Mouse (Mus musculus) neural tube, embryonic 11.5 days (tissue): ENCODE data around the gene Nod2. TPM values are rescaled to one million over a fixed set of nuclear protein-coding genes. Genes with fewer than 3 reads are reported as not detected.

Experiments used
- ATAC-seq: fragments of 200-750 bp; cut with Nextera tagmentation; 2 replicates; pipeline ENCODE4 v1.8.0; 2017; ENCODE audit warnings: moderate number of reproducible peaks, mild to moderate bottlenecking, moderate TSS enrichment, moderate library complexity; ENCODE audit not compliant: insufficient read depth, low FRiP score, low TSS enrichment
- DNase-seq: peaks from one replicate; pipeline ENCODE4 v3.0.0-alpha.2; 2015; ENCODE audit warnings: low spot score
- H3K27ac ChIP-seq: fragments of 300-500 bp; sonication (generic); 2 replicates; pipeline ENCODE4 v1.5.1; 2014; ENCODE audit warnings: low read depth, mild to moderate bottlenecking, low read length
- H3K27me3 ChIP-seq: fragments of 300-500 bp; sonication (generic); 2 replicates; pipeline ENCODE4 v1.6.1; 2014; ENCODE audit warnings: mild to moderate bottlenecking, low read length, mixed read lengths; ENCODE audit not compliant: control insufficient read depth, insufficient read depth
- H3K36me3 ChIP-seq: fragments of 300-500 bp; sonication (generic); 2 replicates; pipeline ENCODE4 v1.6.1; 2014; ENCODE audit warnings: mild to moderate bottlenecking, low read length, moderate library complexity, mixed read lengths; ENCODE audit not compliant: control insufficient read depth, insufficient read depth
- H3K4me1 ChIP-seq: fragments of 300-500 bp; sonication (generic); 2 replicates; pipeline ENCODE4 v1.6.1; 2014; ENCODE audit warnings: low read length, mixed read lengths; ENCODE audit not compliant: control insufficient read depth, insufficient read depth
- H3K4me2 ChIP-seq: fragments of 300-500 bp; sonication (generic); 2 replicates; pipeline ENCODE4 v1.6.1; 2014; ENCODE audit warnings: low read depth, mild to moderate bottlenecking, moderate library complexity
- H3K4me3 ChIP-seq: fragments of 300-500 bp; sonication (generic); 2 replicates; pipeline ENCODE4 v1.5.1; 2014; ENCODE audit warnings: low read depth, low read length
- H3K9ac ChIP-seq: fragments of 300-500 bp; sonication (generic); 2 replicates; pipeline ENCODE4 v1.6.1; 2014; ENCODE audit warnings: mild to moderate bottlenecking, low read length
- H3K9me3 ChIP-seq: fragments of 300-500 bp; sonication (generic); 2 replicates; pipeline ENCODE4 v1.6.1; 2016; ENCODE audit warnings: low read length; ENCODE audit not compliant: control insufficient read depth
- WGBS: fragments of 180-500 bp; shearing (Covaris S2); extraction: QIAGEN DNeasy Blood & Tissue Kit; methylation state at CpG from one replicate; pipeline ENCODE4 v1.1.7; 2014; 5-methylcytosine and 5-hydroxymethylcytosine counted together
- polyA plus RNA-seq: library from polyadenylated mRNA; unstranded; fragments of >200 nt; fragmentation: Nextera tagmentation; extraction: Ambion mirVana; gene quantifications from 2 replicates; pipeline ENCODE4 v1.2.1, GENCODE M21; 2014

Nod2 gene
- 0.08 and 0.14 TPM in 2 replicates for polyA plus RNA-seq

DNA sequence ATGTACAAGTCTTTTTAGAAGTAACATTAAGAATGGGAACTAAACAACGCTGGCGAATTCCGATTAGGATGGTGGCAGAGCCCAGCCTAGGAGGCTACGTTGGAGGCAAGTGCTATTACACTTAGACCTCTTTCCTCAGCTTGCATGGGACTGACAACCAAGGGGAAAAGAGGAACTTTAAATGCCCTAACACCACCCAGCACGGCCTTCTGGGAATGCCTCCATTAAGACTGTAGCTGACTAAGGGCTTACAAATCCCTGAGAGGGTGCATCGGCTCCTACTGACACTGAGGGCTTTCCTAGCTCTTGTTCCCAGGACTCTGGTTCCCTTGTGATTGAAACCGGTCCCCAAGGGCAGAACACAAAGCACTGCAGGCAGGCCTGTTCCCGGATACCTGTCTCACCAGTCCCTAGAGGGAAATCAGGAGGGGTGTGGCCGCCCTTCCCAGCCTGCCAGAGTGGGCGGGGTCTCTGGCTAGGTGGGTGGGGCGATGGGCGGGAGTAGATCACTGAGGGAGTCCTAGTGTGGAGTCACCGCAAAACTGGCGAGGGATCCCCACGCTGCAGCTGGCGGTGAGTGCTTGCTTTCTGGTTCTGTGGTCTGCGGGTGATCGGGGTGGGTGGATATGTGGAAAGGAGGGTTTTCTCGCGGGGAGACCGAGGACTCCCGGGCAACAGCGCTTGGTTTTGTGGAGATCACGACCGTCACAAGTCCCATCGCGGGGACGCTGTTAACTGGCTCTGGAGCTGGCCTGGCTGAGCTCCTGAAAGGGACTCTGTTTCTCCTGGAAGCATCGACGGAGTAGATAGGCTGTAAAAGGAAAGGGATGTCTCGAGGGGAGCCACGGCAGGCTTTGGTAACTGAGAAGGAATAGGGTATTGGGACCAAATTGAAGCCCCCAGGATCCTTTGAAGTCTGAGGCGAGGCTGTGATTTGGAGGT is at the start of gene Nod2:
TSS of gene Nod2 (plus strand) at position 479 of the 942 bp plus-strand sequence.
- H3K4me2 ChIP-seq, result peak within 1 kb of the TSS; percentile 65
- H3K36me3 ChIP-seq, result no peaks in the 10 kb centered on the region
- H3K27ac ChIP-seq, result no peak within 1 kb of the TSS
- DNase-seq, result peak; percentile 70
- no peaks in the 10 kb centered on the region for H3K4me1 ChIP-seq
- 9% methylated on average over 33 of the region's 33 CpGs for WGBS
- peak within 1 kb of the TSS; percentile 44 for H3K9ac ChIP-seq
- no peaks in the 10 kb centered on the region for H3K27me3 ChIP-seq
- peak within 1 kb of the TSS; percentile 37 for H3K4me3 ChIP-seq
- peak; percentile 74 for ATAC-seq
- no peaks in the 10 kb centered on the region for H3K9me3 ChIP-seq

DNA sequence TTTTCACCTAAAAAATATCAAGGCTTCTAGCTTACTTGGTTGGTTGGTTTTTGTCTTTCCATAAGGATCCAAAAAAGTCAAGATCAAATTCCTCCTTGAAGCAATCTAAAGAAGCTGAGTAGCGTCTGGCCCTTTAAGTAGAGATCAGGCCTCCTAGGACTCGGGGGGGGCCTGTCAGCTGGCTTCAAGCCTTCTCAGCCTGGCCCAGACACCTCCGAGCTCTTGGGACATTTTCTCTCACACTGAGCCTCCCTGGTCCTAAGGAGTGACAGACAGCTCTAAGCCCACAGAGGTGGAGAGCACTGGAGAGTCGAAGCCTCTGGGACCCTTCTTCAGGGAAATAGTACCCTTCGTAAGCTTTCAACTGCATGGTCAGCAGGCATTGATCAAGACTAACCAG is 48.5 kb upstream of the Nod2 start:
- H3K4me1 ChIP-seq, result no peaks in the 10 kb centered on the region
- no peak overlapping the region for H3K4me3 ChIP-seq
- 77% methylated on average over 5 of the region's 5 CpGs for WGBS
- no peak overlapping the region for H3K9ac ChIP-seq
- no peak overlapping the region for H3K4me2 ChIP-seq
- DNase-seq (no peak), ATAC-seq (no peak)
- H3K9me3 ChIP-seq, result no peaks in the 10 kb centered on the region
- H3K36me3 ChIP-seq, result no peaks in the 10 kb centered on the region
- no peak overlapping the region for H3K27ac ChIP-seq
- H3K27me3 ChIP-seq, result no peaks in the 10 kb centered on the region

DNA sequence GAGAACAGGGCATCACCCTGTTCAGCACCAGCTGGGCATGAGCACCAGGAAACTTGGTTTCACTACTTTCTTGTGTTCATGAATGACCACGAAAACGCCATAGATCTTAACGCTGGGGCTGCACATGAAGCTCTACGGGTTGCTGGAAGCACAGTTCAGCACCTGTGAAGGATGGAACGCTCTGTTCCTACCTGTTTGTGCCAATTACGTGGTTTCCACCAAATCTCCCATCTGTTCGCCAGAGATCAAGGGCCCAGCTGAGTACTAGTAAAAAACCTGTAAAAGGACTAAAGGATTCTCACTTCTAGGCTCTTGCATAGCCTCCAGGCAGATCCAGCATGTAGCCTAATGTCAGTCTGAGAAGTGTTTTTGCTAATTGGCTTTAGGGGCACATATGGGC is 47.6 kb upstream of the Nod2 start:
- 90% methylated on average over 7 of the region's 7 CpGs for WGBS
- H3K9ac ChIP-seq, result no peak overlapping the region
- peaks cover 3% of the 10 kb centered on the region; the same call in 1 of the 2 replicates for H3K4me1 ChIP-seq
- no peak overlapping the region for H3K4me2 ChIP-seq
- no peaks in the 10 kb centered on the region for H3K36me3 ChIP-seq
- H3K27ac ChIP-seq, result no peak overlapping the region
- no peak overlapping the region for H3K4me3 ChIP-seq
- H3K9me3 ChIP-seq, result no peaks in the 10 kb centered on the region
- ATAC-seq, result no peak
- DNase-seq, result no peak
- H3K27me3 ChIP-seq, result no peaks in the 10 kb centered on the region

DNA sequence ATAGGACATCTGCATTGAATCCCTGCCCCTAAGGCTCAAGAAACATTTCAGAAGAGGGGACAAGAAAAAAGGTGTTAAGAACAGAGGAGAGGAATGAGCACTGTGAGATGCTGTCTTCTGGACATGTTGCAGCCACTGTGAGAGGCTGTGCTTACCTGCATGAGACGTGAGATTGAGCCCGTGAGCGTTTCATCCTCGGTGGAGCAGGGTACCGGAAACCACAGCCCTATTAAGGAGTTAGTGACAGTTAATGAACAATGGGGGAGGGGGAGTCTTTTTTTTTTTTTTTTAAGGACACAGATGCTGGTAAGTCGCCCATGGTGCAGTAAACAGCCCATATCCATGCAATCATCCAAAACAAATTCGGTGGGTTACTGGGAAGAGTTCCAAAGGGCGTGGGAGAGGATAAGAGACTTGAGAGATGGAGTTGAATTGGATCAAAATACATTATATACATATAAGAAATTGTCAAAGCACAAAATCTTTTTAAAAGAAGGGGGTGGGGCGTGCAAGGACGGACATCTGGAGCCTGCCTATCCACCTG is 43.6 kb upstream of the Nod2 start:
- no peaks in the 10 kb centered on the region for H3K27me3 ChIP-seq
- H3K4me1 ChIP-seq, result peaks cover 14% of the 10 kb centered on the region; the same call in 1 of the 2 replicates
- ATAC-seq (peak; percentile 52), DNase-seq (no peak)
- H3K4me2 ChIP-seq, result peak overlapping the region; percentile 33
- no peak overlapping the region for H3K27ac ChIP-seq
- H3K9me3 ChIP-seq, result no peaks in the 10 kb centered on the region
- H3K9ac ChIP-seq, result peak overlapping the region; percentile 3; the same call in 1 of the 2 replicates
- no peaks in the 10 kb centered on the region for H3K36me3 ChIP-seq
- H3K4me3 ChIP-seq, result peak overlapping the region; percentile 17
- WGBS, result 2% methylated on average over 10 of the region's 10 CpGs

DNA sequence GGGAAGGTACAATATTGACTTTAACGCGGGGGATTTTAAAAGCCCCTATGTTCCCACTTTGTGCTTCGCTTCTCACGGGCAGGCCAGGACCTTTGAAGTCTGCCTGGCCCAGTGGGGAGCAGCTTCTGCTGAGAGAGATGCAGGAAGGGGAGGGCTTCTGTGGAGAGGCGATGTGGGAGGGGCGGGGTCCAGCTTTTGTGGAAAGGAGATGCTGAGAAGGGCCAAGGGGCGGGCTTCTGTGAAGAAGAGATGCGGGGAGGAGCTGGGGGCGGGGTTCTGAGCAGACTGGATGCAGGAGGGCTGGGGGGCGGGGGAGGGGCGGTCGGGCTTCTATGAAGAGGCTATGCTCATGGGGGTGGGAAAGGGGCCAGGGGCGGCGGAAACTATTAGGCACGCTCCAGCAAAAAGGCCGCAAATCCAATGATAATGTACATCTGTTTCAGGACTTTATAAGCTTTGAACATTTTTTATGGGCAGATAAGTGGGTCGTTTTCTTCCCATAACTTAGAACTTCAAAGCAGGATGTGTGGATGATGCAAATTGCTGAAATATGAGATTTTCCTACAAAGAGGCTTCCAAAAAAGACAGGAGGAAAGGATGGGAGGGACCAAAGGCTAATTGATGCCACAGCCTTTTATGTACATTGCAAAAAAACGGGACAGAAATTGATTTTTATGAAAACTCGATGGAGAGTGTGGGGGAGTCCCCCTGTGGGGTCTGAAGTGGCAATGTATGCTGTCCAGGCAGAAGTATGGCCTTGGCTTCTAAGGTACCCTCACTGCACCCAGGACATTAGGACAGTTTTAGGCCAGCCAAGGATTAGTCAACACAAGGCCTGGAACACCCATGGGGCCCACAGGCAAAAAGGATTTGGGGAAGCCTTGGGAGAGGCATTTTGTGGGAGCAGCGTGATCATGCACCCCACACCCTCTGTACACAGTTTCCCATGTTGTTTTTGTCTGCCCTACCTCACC is 42.8 kb upstream of the Nod2 start:
- DNase-seq (peak; percentile 94), ATAC-seq (peak; percentile 93)
- H3K4me2 ChIP-seq, result peak overlapping the region; percentile 33
- 0 out of 2 replicates have a peak overlapping the region, but pooled peaks have one; percentile 56 for H3K27ac ChIP-seq
- H3K36me3 ChIP-seq, result no peaks in the 10 kb centered on the region
- H3K4me3 ChIP-seq, result peak overlapping the region; percentile 17
- peaks cover 14% of the 10 kb centered on the region; the same call in 1 of the 2 replicates for H3K4me1 ChIP-seq
- H3K9ac ChIP-seq, result peak overlapping the region; percentile 3; the same call in 1 of the 2 replicates
- WGBS, result 4% methylated on average over 20 of the region's 20 CpGs
- H3K9me3 ChIP-seq, result no peaks in the 10 kb centered on the region
- no peaks in the 10 kb centered on the region for H3K27me3 ChIP-seq

DNA sequence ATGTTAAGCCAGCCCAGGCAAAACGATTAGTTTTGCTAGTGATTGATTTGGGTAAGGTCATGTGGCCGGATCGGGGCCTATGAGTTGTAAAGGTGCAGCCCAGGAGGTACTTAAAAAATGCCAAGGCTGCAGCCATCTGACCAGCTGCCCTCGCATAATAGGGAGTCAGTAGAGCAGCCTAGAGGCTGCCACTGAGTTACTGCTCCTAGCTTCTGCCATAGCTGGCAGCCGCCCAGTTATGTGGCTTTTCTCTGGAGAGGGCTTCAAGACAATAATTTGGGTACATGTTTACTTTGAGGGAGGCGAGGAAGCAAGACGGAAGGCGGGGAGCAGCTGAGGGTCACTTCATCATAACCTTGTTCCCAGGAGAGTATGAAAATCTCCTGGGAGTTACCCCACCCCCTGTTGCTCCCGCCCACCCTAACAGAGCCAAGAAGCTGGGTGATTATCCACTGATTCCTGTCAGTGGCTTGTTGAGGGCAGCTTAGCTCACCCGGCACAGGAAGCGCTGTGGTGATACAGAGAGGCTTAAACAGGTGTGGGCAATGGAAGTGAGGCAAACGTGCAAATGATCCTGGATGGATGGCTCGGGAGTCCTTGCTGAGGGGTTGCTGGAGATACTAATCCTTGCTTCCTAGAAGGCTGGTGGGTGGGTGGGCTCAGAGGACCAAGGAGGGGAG is 41.6 kb upstream of the Nod2 start:
- H3K9ac ChIP-seq, result no peak overlapping the region
- DNase-seq (no peak), ATAC-seq (no peak)
- H3K27me3 ChIP-seq, result no peaks in the 10 kb centered on the region
- WGBS, result 49% methylated on average over 13 of the region's 13 CpGs
- no peaks in the 10 kb centered on the region for H3K9me3 ChIP-seq
- no peak overlapping the region for H3K4me3 ChIP-seq
- no peak overlapping the region for H3K27ac ChIP-seq
- peaks cover 14% of the 10 kb centered on the region; the same call in 1 of the 2 replicates for H3K4me1 ChIP-seq
- no peaks in the 10 kb centered on the region for H3K36me3 ChIP-seq
- no peak overlapping the region for H3K4me2 ChIP-seq

DNA sequence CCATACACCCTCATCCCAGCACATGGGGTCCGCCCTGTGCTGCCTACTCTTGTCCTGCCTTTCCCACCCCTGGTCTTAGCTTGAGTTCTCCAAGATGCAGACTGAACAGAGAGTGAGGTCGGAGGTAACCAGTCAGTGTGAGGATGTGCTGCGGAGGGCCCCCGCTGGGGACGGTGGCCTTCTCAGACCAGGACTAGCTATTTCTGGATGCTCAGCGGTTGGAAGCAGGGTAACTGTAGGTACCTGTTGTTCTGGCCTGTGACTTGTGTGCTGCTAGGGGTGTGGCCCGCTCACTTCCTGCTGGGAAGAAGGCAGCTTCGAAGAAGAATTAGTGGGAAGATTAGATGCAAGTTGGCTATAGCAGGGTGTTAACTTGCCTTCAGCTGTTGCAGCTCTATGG is 38.1 kb upstream of the Nod2 start:
- Histone ChIP-seq H3K4me1 (peaks cover 14% of the 10 kb centered on the region; the same call in 1 of the 2 replicates), H3K27ac (no peak overlapping the region), H3K27me3 (no peaks in the 10 kb centered on the region), H3K9me3 (no peaks in the 10 kb centered on the region), H3K9ac (no peak overlapping the region), H3K4me3 (no peak overlapping the region), H3K36me3 (no peaks in the 10 kb centered on the region), H3K4me2 (no peak overlapping the region)
- DNase-seq, result no peak
- 77% methylated on average over 8 of the region's 8 CpGs for WGBS
- no peak for ATAC-seq

DNA sequence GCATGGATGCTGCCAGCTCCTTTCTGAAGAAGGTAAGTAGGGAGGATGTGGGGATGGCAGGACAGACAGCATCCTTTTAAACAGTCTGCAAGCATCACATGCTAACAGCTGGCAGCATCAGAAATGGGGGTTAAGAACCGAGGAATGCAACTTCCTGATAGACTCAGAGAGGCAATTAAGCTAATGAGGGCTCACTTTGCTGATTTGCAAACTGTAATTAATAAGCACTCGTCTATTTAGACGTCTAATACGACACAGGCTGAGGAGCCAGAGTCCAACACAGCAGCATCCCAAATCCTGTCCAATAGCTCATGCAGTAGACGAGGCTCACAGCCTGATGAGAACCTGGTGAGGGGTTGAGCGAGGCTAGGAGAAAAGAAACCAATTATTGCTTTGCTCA is 36.8 kb upstream of the Nod2 start:
- ATAC-seq (no peak), DNase-seq (no peak)
- H3K9me3 ChIP-seq, result no peaks in the 10 kb centered on the region
- no peak overlapping the region for H3K4me3 ChIP-seq
- H3K27me3 ChIP-seq, result no peaks in the 10 kb centered on the region
- no peaks in the 10 kb centered on the region for H3K36me3 ChIP-seq
- no peak overlapping the region for H3K4me2 ChIP-seq
- 82% methylated on average over 6 of the region's 6 CpGs for WGBS
- no peak overlapping the region for H3K9ac ChIP-seq
- H3K27ac ChIP-seq, result no peak overlapping the region
- H3K4me1 ChIP-seq, result peaks cover 5% of the 10 kb centered on the region; the same call in 1 of the 2 replicates
